Mouse (Mus musculus): ENCODE data around the gene Ccdc136. TPM values are rescaled to one million over a fixed set of nuclear protein-coding genes. Genes with fewer than 3 reads are reported as not detected.

Gene Ccdc136
- 1 to 10 TPM in 1 of 2 experiments, under 1 TPM in 1; 0.21 to 1.7 TPM for total RNA-seq (2023)

GRCm38 (mm10) chr6:29395910-29396713, at the start of gene Ccdc136:
Gene Ccdc136 (plus strand): TSS chr6:29396309.

GRCm38 (mm10) chr6:29347665-29348370, 48.3 kb upstream of the Ccdc136 start, which contains the start of gene Calu:
Gene Calu (plus strand): TSS chr6:29348069.

GRCm38 (mm10) chr6:29388052-29388518, 8.0 kb upstream of the Ccdc136 start, which contains the start of gene Opn1sw:
Gene Opn1sw (minus strand): TSS chr6:29388468.

DNA sequence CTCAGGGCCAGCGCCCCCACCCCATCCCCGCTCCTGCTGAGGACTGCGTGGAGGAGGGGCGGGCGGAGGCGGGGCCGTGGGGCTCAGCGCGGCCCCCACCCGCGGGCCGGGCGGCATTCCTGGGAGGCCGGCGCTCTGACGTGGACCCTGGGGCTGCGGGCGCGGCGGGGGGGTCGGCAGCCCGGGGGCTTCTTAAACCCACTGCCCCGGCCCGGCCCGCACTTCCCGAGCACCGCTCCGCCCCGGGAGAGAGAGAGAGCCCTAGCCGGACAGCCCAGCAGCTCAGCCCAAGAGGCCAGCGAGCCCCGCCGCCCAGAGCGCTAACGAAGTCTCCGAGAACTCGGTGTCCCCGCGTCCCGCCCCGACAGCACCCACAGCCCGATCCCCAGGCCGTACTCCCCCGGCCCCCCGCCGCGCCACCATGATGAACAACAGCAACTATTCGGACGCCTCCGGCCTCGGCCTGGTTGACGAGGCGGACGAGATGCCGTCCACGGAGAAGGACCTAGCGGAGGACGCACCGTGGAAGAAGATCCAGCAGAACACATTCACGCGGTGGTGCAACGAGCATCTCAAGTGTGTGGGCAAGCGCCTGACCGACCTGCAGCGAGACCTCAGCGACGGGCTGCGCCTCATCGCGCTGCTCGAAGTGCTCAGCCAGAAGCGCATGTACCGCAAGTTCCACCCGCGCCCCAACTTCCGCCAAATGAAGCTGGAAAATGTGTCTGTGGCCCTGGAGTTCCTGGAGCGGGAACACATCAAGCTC, 37.1 kb downstream of the Ccdc136 start, which contains the start of gene Flnc:
Gene Flnc (plus strand): TSS at position 219 of the 766 bp plus-strand sequence.

GRCm38 (mm10) chr6:29467583-29468354, 71.7 kb downstream of the Ccdc136 start, which contains the start of gene Atp6v1f:
Gene Atp6v1f (plus strand): TSS chr6:29467718.

GRCm38 (mm10) chr6:29471137-29471536, 75.0 kb downstream of the Ccdc136 start, which contains the start of gene Atp6v1fnb:
Gene Atp6v1fnb (plus strand): TSS chr6:29471437.

Other genes starting within 250 kb of the Ccdc136 start
- 10 to 100 TPM; 67.8 to 72.2 TPM for gene Rbm28, start 231.3 kb upstream of the Ccdc136 start, total RNA-seq (2023)
- gene Prrt4, start 216.7 kb upstream of the Ccdc136 start, total RNA-seq (2023), result under 1 TPM; 0.15 TPM
- gene Impdh1, start 179.9 kb upstream of the Ccdc136 start, total RNA-seq (2023), result 100 to 1,000 TPM; 130 to 147 TPM
- 10 to 100 TPM; 11.1 to 12.2 TPM for gene Hilpda, start 123.8 kb upstream of the Ccdc136 start, total RNA-seq (2023)
- gene Fam71f2, start 116.7 kb upstream of the Ccdc136 start, total RNA-seq (2023), result 1 to 10 TPM; 1.3 to 1.5 TPM
- gene Fam71f1, start 77.2 kb upstream of the Ccdc136 start, total RNA-seq (2023), result not detected
- gene Calu, start 48.2 kb upstream of the Ccdc136 start, total RNA-seq (2023), result 10 to 100 TPM; 58.1 to 65.7 TPM
- not detected for gene Opn1sw, start 7.8 kb upstream of the Ccdc136 start, total RNA-seq (2023)
- not detected for gene Flnc, start 36.9 kb downstream of the Ccdc136 start, total RNA-seq (2023)
- 100 to 1,000 TPM; 153 to 159 TPM for gene Atp6v1f, start 71.4 kb downstream of the Ccdc136 start, total RNA-seq (2023)
- 10 to 100 TPM in 1 of 2 experiments, 1 to 10 TPM in 1; 9.8 to 12.1 TPM for gene Atp6v1fnb, start 75.1 kb downstream of the Ccdc136 start, total RNA-seq (2023)
- gene Kcp, start 111.6 kb downstream of the Ccdc136 start, total RNA-seq (2023), result not detected
- 1 to 10 TPM; 3.6 to 6.3 TPM for gene Irf5, start 130.3 kb downstream of the Ccdc136 start, total RNA-seq (2023)
- gene Tnpo3, start 213.6 kb downstream of the Ccdc136 start, total RNA-seq (2023), result 100 to 1,000 TPM; 103 to 107 TPM